Mouse (Mus musculus) midbrain, embryonic 16.5 days (tissue): ENCODE measurements at regions not wholly inside any gene's neighbourhood (a gene's known extent, or its start where the extent isn't known, plus 50 kb on each side); places are given as distances from the start of the nearest gene placed in this dataset.

Experiments used
- ATAC-seq: fragments of 200-750 bp; cut with Nextera tagmentation; 2 replicates; pipeline ENCODE4 v1.8.0; 2017; ENCODE audit warnings: moderate TSS enrichment
- H3K27ac ChIP-seq: fragments of 300-500 bp; sonication (generic); 2 replicates; pipeline ENCODE4 v1.5.1; 2014; ENCODE audit warnings: mild to moderate bottlenecking, low read length, mixed read lengths
- H3K27me3 ChIP-seq: fragments of 300-500 bp; sonication (generic); 2 replicates; pipeline ENCODE4 v1.6.1; 2014; ENCODE audit warnings: low read depth, low read length, mixed read lengths; ENCODE audit not compliant: control insufficient read depth, insufficient read depth
- H3K36me3 ChIP-seq: fragments of 300-500 bp; sonication (generic); 2 replicates; pipeline ENCODE4 v1.6.1; 2014; ENCODE audit warnings: mild to moderate bottlenecking, low read length, moderate library complexity, mixed read lengths; ENCODE audit not compliant: control insufficient read depth, insufficient read depth
- H3K4me1 ChIP-seq: fragments of 300-500 bp; sonication (generic); 2 replicates; pipeline ENCODE4 v1.6.1; 2014; ENCODE audit warnings: mild to moderate bottlenecking, low read length, mixed read lengths; ENCODE audit not compliant: control insufficient read depth, insufficient read depth
- H3K4me2 ChIP-seq: fragments of 300-500 bp; sonication (generic); 2 replicates; pipeline ENCODE4 v1.6.1; 2014; ENCODE audit warnings: mild to moderate bottlenecking, low read length, mixed read lengths
- H3K4me3 ChIP-seq: fragments of 300-500 bp; sonication (generic); 2 replicates; pipeline ENCODE4 v1.5.1; 2014; ENCODE audit warnings: low read depth, mild to moderate bottlenecking, low read length, moderate library complexity, mixed read lengths
- H3K9ac ChIP-seq: fragments of 300-500 bp; sonication (generic); 2 replicates; pipeline ENCODE4 v1.6.1; 2014; ENCODE audit warnings: low read depth, low read length, mixed read lengths
- H3K9me3 ChIP-seq: fragments of 300-500 bp; sonication (generic); replicated peaks from 2 replicates; pipeline ENCODE4 v1.6.1; 2014; ENCODE audit warnings: mild to moderate bottlenecking, low read length, mixed read lengths; ENCODE audit not compliant: control insufficient read depth, poor library complexity, severe bottlenecking
- WGBS: fragments of 180-500 bp; shearing (Covaris S2); extraction: QIAGEN DNeasy Blood & Tissue Kit; methylation state at CpG from one replicate; pipeline ENCODE4 v1.1.7; 2014; 5-methylcytosine and 5-hydroxymethylcytosine counted together

DNA sequence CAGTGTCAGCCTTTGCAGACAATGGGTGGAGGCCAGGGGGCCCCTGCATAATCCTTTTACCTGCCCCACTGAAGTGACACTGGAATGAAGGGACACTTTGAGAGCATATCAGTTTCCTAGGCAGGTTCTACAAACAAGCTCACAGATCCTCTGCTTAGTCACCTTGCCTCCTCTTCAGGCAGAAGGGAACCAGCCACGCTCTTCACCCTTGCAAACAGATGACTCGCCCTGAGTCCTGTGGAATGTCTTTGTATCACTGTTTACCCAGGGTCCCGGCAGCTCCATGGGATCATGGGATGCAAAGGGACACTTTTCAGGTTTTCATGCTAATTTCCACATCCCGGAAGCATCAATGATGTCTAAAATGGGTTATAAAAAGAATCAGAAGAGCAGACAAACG is 94.2 kb downstream of the Pax1 start:
- no peak for ATAC-seq
- no peak overlapping the region for H3K4me2 ChIP-seq
- no peaks in the 10 kb centered on the region for H3K4me1 ChIP-seq
- no peak overlapping the region for H3K27ac ChIP-seq
- no peak overlapping the region for H3K4me3 ChIP-seq
- 53% methylated on average over 5 of the region's 5 CpGs for WGBS
- H3K9me3 ChIP-seq = no peaks in the 10 kb centered on the region
- no peaks in the 10 kb centered on the region for H3K36me3 ChIP-seq
- H3K9ac ChIP-seq = no peak overlapping the region
- no peaks in the 10 kb centered on the region for H3K27me3 ChIP-seq

DNA sequence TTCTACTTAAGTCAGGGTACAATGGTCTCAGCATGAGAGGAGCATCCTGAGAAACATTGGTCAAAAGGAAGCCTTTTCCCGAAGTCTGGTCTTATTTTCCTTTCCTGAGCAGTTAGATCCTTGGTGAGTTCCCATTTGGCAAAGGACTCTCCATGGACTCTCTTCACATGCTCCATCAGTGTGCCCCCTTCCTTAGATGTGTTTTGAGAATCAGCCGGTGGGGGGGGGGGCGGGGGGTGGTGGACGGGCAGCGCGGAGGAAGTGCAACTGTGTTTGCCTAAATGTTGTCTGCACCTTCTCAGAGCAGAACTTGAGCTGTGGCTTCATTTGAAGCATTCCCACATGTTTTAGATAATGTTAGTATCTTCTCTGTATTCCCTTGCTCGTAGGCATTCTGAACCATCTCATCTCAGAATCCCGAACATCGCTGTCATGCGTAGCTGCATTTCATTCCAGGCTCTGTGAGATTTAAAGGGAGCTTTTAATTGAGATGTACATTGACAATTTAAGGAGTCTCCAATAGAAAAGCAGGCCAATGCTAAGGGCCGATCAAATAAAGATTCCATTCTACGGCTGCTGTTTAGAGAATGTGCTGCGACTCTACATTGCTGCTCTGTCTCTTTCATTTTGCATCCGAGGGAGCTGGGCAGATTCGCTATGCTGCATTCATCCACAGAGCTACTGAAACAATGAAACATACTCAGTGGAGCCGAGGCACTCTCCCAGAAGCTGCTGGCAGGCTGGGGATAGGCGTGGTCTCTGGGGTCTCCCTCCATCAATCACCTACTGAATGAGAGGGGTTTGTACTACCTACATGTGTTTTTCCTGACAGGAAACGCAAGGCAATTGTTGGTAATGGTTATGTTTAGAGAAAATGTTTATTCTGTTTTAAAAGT is 92.9 kb downstream of the Pax1 start:
- Histone ChIP-seq H3K36me3 (no peaks in the 10 kb centered on the region), H3K27me3 (no peaks in the 10 kb centered on the region), H3K9ac (peak overlapping the region; percentile 17; the same call in 1 of the 2 replicates), H3K4me1 (no peaks in the 10 kb centered on the region), H3K4me2 (peak overlapping the region; percentile 43), H3K9me3 (no peaks in the 10 kb centered on the region), H3K4me3 (peak overlapping the region; percentile 21), H3K27ac (peak overlapping the region; percentile 25; the same call in 1 of the 2 replicates)
- ATAC-seq = peak; percentile 93
- 28% methylated on average over 18 of the region's 18 CpGs for WGBS
